Mouse (Mus musculus) gastrocnemius, postnatal 36 days (tissue): ENCODE data around the gene Camk2n1. TPM values are rescaled to one million over a fixed set of nuclear protein-coding genes. Genes with fewer than 3 reads are reported as not detected.

Experiments used
- DNase-seq, 2 experiments: peaks; one replicate each; pipeline ENCODE4 v3.0.0; 2022
- intact Hi-C: fragments of 180-260 bp; cut with DNase I; formaldehyde crosslinking; loops from one replicate; pipeline ENCODE4 v1.15.1; 2025
- total RNA-seq, 2 experiments: library from RNA; stranded (reverse); gene quantifications; 2 replicates each; pipeline ENCODE4 v1.2.3; 2021

Gene Camk2n1
- total RNA-seq, 2 experiments from 2014 or later = 3.4 to 3.9 TPM

DNA sequence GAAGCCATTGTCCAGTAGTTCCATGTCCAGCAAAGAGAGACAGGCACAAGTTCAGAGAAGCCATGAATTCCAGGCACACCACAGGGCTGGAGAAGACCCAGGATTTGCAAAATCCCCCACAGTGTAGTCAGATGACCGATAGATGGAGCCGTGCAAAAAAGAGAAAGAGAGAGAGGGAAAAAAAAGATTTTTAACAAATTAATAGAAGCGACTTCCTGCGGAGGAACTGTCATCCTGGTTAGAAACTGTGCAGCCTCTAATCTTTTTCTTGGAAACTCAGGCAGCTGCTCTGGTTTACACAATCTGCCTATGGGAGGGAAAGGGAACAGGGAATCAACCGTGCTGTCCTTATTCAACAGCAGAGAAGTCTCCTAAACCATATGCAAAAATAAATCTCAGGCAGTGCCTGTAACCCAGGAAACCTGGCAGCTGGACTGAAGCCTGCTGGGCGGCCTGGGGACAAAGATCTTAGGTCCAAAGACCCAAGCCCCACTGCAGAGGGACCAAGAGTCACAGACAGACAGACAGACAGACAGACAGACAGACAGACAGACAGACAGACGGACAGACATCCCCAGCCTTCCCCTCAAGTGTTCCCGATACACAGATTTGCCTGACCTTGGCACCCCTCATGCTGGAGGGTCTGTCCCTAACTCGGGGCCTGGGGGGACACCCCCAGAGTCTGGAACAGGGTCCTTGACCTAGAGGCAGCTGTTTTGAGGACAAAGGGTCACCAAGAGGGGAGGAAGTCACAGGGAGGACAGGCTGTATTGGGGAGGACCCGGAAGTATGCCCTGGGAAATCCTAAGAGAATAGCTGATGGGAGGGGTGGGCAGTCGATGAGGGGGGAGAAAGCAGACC is 9.1 kb downstream of the Camk2n1 start:
- intact Hi-C loops = no loop called here
- no peak for DNase-seq

DNA sequence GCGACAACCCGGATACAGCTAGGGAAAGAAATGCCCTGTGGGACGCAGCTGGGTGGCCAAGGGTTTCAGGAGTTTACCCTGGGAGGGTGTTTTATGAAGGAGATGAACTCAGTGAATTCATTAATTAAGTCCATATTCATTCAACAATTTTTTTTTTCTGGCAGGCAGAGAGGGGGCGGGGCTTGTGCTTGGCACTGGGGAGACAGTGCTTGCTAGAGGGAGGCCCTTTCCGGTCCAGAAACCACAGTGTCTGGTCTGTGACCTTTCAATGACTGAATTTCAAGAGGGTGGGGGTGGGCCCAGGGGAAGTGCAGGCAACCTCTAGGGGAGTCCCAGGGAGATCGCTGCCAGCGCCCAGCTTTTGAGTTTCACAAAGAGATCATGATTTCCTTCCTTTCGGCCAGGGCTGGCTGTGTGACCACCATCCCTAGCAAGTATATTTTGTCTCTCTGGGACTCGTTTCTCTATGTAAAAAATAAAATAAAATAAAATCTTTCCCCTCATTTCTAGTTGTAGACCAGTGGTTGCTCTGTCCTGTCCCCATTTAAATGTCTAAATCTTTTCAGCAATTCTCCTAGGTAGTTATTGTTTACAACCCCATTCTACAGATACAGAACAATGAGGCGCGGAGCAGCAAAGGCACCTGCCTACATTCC is 9.8 kb downstream of the Camk2n1 start:
- intact Hi-C loops = no loop called here
- DNase-seq = peak; percentile 75 to 76

DNA sequence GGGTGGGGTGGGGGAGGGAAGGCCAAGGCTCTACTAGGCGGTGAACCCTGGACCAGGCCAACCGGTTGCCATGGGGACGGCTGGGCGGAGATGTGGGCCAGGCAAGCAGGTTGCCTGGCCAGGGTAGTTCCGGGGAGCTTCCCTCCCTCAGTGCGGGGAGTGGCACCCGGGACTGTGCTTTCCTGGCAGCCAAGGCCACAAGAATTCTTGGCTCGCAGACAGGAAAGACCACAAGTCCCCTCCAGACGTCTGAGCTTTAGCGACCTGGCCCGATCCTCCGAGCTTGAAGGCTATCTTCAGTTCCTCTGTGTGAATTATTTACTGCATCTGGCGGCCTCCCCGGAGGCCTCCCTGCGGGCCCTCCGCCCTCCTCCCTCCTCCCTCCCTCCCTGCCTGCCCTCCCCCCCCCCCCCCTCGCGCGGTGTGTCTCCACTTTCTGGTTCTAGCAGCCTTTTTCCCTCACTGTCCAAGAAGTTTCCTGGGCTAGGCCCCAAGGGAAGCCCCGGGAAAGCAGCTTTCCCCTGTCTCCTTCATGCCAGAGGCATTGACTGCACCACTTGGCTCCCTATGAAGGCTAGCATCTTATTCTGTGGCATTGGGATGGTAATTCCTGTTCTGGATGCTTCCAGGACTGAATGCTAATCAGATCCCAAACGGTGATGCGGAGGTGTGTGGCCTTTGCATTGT is 10.7 kb downstream of the Camk2n1 start:
- peak; percentile 52 to 71 for DNase-seq
- intact Hi-C loops = no loop called here

DNA sequence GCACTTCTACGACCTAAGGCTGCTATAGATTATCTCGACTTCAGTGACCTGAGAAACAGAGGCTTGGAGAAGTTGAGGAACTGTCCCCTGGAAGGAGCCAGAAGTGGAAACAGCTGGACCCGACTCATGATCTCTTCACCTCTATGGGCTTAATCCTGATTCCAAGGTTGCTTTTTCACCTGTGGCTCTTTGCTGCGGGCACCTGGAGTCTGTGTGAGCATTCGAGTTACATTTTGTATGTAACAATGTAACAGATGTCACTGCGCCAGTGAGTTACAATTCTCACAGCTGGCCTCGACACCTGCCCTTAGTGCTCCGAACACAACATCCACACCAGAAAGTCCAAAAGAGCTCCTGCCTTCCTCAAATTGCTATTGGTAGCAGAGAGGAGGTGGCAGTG is 11.3 kb downstream of the Camk2n1 start:
- intact Hi-C loops = no loop called here
- DNase-seq = no peak

DNA sequence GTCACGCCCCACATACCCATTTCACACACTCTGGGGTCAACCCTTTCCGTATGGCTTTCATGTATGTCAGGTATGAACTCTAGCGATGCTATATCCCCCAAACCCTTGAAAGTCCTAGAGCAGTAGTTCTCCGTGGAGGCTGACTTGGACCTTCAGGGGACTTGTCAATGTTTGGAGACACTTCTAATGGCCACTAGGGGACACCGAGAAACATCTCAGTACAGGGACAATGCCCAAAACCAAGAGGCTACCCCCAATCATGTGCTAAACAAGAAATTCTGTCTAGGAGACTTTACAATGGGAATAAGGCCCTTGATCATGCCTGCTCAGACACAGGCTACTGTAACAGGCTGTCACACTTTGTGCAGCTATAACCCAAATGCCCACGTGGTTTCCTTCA is 12.6 kb downstream of the Camk2n1 start:
- no peak for DNase-seq
- intact Hi-C loops = no loop called here

DNA sequence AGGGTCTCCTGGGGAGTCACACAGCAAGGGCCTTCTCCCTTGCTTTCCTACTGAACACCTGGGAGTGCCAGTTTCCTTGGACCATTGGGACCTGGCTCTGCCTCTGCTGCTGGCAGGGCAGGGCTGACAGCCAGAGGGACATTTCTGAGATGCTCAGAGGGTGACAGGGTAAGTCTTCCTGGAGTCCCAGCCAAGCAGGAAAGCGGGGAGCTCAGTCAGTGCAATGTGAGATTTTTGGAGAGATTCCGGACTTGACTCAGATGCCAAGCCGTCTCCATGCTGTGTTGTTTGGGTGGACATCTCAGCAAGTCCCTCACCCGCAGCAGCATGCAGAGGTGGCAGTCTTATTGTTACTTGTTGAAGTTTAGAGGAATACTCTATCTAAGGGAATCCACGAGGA is 13.3 kb downstream of the Camk2n1 start:
- intact Hi-C loops = no loop called here
- no peak for DNase-seq

DNA sequence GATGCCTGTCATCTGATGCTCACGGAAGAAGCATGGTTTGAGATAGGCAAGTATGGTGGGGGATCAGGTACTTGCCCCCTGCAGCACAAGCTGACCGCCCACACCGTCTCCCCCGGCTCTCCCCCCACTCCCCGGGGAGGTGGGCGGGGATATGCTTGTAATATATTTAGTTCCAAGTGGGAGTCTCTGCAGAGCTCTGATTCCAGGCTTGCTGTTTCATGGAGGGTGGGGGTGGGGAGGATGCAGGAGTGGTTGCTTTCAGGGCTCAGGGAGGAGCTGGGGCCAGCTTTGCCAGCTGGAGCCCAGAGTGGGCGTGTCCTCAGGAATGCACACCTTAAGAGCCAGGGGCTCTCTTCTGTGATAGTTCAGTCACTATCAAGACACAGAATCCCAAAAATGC is 15.0 kb downstream of the Camk2n1 start:
- intact Hi-C loops = no loop called here
- no peak for DNase-seq

DNA sequence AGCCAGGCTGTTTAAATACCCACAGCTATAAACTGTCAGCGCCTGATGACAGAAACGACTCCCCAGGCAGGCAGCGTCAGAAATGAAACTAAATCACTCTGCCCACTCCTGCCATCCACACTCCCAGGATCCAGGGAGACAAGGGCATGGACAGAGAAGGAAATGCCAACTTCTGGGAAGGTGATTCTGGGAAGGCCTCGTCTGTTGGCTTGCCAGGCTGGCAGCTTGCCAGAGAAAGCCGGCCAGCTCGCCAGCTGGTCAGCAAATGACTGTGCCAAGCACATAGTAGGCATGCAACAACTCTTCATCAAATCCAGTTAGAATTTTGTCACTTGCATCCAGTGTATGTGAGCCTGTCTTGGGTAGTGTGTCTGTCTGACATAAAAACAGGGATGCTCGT is 17.1 kb downstream of the Camk2n1 start:
- intact Hi-C loops = no loop called here
- no peak for DNase-seq

DNA sequence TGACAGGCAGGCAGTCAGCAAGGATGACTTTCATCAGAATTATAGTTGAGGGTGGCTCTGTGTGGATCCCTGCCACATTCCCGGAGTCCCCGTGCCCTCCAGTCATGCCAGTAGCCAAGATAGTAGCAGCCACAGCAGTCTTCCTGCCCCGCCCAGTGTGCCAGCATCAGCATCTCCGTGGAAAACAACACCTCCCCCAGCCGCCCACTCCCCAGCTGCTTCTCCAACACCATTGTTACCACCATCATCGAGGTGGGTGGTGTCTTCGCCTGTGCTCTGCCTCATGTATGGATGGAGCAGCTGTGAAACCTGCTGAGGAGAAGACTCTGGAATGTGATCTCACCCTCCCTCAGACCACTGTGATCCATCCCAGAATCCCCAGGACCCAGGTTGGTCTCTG is 25.5 kb downstream of the Camk2n1 start:
- no peak for DNase-seq
- intact Hi-C loops = no loop called here

DNA sequence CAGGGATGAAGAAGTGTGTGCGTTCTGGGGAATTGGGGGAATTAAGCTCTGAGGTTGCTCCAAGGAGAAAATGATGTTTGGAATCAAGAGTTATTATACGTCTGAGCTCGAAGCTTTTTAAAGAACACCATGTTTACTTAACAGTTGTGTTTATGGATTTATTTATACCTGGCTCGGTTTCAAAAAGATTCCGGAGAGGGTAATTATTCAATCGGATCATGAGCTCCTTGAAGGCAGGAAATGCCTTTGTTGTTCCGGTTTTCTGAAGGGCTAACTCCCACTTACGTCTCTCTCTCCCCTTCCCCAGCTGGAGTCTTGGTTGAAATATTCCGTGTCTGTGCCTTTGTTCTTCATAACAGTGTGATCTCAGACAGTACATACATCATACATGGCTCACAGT is 26.8 kb downstream of the Camk2n1 start:
- intact Hi-C loops = no loop called here
- DNase-seq = no peak

DNA sequence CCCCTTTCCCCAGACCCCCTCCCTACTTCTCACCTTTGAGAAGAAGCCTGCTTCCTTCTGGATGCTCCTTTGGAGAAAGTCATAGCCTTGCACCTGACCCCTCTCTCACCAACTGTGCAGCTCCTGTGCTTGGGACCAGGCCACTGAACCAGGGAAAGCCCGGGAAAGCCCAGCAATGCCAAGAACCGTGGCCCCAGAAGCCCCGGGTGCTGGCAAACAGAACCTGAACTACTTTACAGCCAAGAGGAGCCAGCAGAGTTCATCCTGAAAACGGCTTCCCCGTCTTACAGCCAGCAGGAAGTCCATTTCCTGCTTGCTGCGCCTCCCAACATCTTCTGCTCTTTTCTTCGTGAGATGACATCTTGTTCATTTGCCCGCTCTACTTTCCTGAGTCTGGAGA is 28.6 kb downstream of the Camk2n1 start:
- intact Hi-C loops = no loop called here
- no peak for DNase-seq

DNA sequence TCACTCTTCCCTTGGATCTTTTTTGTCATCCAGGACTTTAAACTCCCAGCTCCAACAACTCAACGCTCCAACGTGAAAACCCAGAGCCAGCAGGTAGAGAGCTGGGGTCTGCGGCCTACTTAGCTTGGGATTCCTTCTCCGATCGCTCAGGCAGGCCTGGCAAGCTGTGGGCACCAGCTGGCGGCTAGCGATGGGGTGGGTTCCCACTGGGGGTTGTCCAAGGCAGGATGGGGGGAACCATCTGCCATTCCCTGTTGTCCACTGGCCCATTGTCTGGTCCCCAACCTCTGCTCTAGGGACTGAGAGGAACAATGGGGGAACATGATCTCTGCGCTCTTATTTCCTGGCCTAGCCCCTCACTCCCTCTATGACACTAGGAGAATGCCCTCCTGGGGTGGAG is 34.1 kb downstream of the Camk2n1 start:
- no peak for DNase-seq
- intact Hi-C loops = no loop called here

DNA sequence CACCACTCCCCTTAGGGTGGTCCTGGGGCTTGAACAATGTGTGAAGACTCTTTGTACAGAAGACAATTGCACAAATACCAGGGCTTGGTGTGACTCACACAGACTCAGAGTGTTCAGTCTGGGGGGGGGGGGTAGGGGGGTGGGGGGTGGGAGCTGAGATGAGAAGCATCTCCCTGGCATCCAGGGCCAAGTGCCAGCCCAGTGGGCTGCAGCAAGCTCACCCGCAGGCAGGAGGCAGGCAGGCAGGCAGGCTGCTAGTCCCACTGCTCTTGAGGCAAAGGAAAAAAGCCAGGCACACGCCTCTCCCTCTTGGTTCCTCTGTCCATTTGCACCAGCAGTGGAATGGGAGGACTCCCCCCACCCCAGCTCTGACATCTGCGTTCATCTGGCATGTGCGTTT is 37.0 kb downstream of the Camk2n1 start:
- DNase-seq = no peak

DNA sequence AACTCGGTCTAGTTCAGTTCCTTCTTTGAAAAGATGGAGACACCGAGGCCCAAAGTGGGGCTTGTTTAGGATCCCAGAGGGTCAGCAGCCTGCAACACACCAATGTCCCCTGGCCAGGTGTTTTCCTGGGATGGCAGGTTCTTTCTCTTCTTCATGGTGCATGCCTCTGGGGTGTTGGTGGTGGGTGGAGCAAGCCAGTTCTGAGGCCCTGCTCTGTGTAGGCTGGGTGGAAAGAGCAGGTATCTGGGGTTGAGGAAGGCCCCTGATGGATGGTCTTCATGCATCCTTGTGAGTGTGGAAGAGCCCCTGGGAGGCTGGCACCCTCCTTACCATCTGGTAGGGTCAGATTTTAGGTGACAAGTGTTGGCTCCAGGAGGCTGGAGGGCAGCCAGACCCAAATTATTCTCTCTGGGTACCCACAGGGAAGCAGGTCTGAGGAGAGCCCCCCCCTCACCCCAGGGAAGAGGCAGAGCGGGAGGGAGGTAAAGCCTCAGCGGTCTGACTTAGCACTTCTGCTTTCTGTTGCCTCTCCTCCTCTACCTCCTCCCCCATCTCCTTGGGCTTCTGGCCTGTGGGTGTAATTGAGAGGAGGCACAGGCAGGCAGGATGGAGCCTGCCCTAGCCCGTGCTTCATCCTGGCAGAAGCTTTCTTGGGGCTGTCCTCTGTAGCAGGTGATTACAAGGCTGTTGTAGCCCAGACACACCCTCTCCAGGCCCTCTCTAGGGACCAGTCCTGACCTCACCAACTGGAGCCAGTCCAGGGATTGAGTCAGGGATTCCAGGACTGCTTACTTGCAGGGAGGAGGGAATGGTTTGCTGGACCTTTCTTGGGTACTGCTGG is 39.3 kb downstream of the Camk2n1 start:
- intact Hi-C loops = no loop called here
- peak; percentile 82 to 84 for DNase-seq

More for the DNA sequence above, 37.0 kb downstream of the Camk2n1 start:
- intact Hi-C loops = no loop called here

DNA sequence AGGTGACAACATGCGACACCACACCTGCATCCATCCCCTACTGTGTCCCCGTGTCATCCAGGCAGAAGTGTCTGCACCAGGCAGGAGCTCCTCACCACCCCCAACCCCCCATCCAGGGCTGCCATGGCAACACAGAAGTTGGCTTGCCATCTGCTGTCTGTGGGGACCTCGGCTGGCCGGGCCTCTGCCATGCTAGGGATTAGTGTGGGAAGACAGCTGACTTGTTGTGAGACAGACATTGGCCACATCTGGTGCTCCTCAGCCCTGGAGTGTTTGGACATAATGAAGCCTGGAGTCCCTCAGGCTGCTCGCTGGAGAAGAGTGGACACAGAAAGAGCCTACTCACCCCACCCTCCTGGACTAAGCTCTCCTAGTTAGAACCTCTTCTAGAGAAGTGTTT is 40.8 kb downstream of the Camk2n1 start:
- DNase-seq = peak; percentile 33 to 41
- intact Hi-C loops = no loop called here

DNA sequence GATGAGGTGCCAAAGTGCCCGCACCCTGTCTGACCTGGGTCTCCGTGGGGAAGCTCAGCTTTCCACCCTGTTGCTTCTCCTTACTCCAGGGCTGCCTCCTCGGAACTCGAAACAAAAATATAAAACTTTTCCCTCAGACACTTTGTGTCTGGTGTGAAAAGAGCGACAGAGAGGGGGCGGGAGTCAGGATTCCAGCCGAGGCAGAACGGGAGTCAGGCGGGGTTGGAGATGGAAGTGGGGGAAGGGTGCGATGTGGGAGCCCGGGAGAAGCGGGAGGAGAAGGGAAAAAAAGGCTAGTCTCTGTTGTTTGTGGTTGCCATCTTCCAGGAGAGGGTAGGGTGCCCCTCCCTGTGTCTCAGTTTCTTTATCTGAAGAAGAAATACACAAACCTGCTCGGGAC is 41.7 kb downstream of the Camk2n1 start:
- DNase-seq = no peak
- intact Hi-C loops = no loop called here

DNA sequence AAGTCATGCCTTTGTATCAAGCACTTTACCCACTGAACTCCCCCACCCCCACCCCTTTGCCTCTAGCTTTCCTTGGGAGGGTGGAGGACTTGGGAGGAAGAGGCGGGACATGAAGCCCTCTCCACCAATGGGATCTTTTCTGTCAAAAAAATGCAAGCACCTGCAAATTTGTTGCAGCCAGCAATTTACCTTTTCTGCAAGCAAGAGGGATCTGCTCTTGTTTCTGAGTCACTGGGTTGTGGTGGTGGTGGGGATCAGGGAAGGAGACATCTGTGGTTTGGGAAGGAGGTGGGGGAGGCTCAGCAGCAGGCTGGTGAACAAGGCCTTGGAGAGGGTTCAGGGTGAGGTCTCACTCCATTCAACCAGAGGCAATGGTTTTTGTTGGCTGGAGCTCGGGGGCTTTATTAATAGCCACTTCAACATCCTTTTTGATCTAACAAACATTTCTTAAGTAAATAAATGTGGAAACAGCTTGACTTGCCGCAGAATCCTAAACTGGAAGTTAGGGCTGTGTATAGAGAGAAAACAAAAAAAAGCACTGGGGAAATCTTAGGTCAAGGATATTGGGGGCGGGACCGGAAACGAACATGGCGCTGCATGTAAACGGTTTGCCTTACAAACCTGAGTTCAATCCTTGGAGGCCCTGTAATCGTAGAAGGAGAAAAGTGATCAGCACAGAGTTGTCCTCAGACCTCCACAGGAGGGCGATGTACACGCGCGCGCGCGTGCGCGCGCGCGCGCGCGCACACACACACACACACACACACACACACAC is 42.8 kb downstream of the Camk2n1 start:
- intact Hi-C loops = no loop called here
- DNase-seq = no peak

DNA sequence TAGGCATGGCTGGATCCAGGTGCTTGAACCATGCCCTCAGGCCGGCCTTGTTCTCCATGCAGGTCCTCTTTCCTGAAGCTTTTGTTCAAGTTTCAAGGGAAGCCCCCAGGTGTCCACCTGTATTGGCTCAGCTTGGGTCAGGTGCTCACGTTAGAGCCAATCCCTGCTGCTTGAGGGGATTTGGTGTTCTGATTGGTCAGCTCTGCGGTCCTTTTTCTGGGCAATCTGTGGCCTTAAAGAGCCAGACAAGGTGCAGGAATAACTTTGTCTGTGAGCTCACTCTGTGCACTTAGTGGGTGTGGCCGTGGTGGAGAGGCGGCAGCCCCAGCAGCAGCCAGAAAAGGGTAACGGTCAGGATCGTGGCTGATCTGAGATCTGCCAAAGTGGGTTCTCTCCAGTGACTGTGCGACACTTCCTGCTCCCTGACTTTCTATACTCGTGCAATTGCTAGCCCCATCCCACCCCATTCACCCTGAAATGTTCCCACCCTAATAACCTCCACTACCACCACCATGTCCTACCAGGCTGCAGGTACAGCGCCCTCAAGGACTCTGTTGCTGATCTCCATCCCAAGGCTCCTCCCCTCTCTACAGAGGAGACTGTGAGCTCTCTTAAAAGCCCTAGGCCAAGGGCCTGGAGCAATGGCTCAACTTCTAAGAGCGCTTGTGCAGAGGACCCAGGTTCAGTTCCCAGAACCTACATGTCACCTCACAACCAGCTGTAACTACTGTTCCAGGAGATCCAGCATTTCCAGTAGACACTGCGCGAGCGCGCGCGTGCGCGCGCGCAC is 45.9 kb downstream of the Camk2n1 start:
- DNase-seq = no peak
- intact Hi-C loops = no loop called here

DNA sequence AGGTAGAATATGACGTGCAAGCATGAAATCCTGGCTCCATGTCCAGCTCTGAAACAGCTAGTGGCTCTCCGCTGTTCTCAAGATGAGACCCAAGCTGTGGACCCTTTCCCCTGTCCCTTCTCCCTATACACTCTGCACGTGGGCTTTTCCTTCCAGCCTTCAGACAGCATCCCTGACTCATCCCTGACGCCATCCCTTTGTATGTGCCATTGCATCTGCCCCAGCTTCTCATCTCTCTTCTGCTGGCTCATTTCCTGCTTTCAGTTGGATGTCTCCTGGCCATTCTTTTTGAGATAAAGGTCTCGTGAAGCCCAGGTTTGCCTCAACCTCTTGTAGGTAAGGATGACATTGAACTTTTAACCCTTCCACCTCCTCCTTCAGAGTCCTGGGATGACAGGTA is 46.9 kb downstream of the Camk2n1 start:
- no peak for DNase-seq
- intact Hi-C loops = no loop called here
